Mouse (Mus musculus) testis, adult 2 months (tissue): ENCODE results near the gene Mdga2.

Experiments used
- CTCF ChIP-seq: fragments of 200-500 bp; IDR thresholded peaks from 2 replicates; pipeline ENCODE4 v1.5.1; 2012; ENCODE audit warnings: low read depth, mild to moderate bottlenecking, inconsistent platforms, low read length, moderate library complexity; ENCODE audit not compliant: control insufficient read depth, insufficient read depth, insufficient replicate concordance
- POLR2A ChIP-seq: fragments of 200-500 bp; IDR thresholded peaks from 2 replicates; pipeline ENCODE4 v1.6.1; 2012; ENCODE audit warnings: low read depth, mild to moderate bottlenecking, inconsistent platforms, low read length, moderate library complexity; ENCODE audit not compliant: control insufficient read depth

DNA sequence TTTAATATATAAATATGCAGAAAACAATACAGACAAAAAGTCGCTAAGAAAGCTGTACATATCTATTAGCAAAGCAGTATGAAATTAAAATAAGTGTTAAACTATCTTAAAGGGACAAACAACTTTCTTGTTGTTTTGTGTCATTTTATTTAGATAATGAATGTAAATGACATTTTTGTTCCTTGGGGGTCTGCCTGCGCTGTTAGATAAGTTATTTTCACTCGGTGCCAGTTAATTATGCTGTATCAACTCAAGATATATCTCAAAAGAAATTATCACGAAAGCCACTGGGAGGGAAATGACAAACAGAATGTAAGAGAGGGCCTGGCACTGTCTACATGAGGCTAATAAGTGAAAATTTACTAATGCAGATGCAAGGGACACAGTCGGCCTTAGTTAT lies 306.6 kb downstream of the Mdga2 start:
- no peak for TF ChIP-seq CTCF
- TF ChIP-seq POLR2A: no peak
